Mouse (Mus musculus) CH12.LX (cell line): ENCODE data around the gene Naa38. TPM values are rescaled to one million over a fixed set of nuclear protein-coding genes. Genes with fewer than 3 reads are reported as not detected.

Experiments used
- DNase-seq: peaks from one replicate; pipeline ENCODE4 v3.0.0-alpha.2; 2013; ENCODE audit errors: extremely low read depth
- H3K27ac ChIP-seq: 2 replicates; pipeline ENCODE4 v1.5.1; 2012; ENCODE audit warnings: low read depth, mild to moderate bottlenecking, control low read depth, moderate library complexity; ENCODE audit not compliant: insufficient read depth
- H3K27me3 ChIP-seq: replicated peaks from 2 replicates; pipeline ENCODE3; 2012; ENCODE audit warnings: inconsistent platforms
- H3K36me3 ChIP-seq, 2 experiments: replicated peaks in 1 of 2; 2 replicates each; pipeline versions ENCODE3 to v1.6.1; 2012; ENCODE audit warnings: inconsistent platforms in 1 of 2, low read length in 1 of 2, mild to moderate bottlenecking in 1 of 2, mixed read lengths in 1 of 2, moderate library complexity in 1 of 2; ENCODE audit not compliant: control insufficient read depth in 1 of 2, insufficient read depth in 1 of 2
- H3K4me1 ChIP-seq, 2 experiments: 2 replicates each; pipeline ENCODE4 v1.6.1; 2012; ENCODE audit warnings: inconsistent platforms in 1 of 2, moderate library complexity in 1 of 2; ENCODE audit not compliant: insufficient read depth in 2 of 2, control insufficient read depth in 1 of 2
- H3K4me2 ChIP-seq: 2 replicates; pipeline ENCODE4 v1.6.1; 2012; ENCODE audit warnings: low read depth, mild to moderate bottlenecking, control low read depth; ENCODE audit not compliant: poor library complexity, insufficient read depth, severe bottlenecking
- H3K4me3 ChIP-seq, 3 experiments: fragments of 150-350 bp in 1 of 3; sonication (generic) in 1 of 3; replicated peaks in 1 of 3; 2 replicates each; pipeline versions ENCODE3 to v1.5.1; 2011 to 2012; ENCODE audit warnings: low read depth in 2 of 3, low read length in 2 of 3, mild to moderate bottlenecking in 2 of 3, moderate library complexity in 2 of 3, control low read depth in 1 of 3, improper control_type of control experiment in 1 of 3, inconsistent platforms in 1 of 3, mixed read lengths in 1 of 3; ENCODE audit not compliant: poor library complexity in 1 of 3
- H3K79me2 ChIP-seq: replicated peaks from 2 replicates; pipeline ENCODE4 v1.6.1; 2012; ENCODE audit warnings: mild to moderate bottlenecking, moderate library complexity; ENCODE audit not compliant: control insufficient read depth, poor library complexity, insufficient read depth, severe bottlenecking; ENCODE audit errors: extremely low read depth
- H3K9ac ChIP-seq: 2 replicates; pipeline ENCODE4 v1.6.1; 2012; ENCODE audit warnings: low read depth, mild to moderate bottlenecking, control low read depth, moderate library complexity; ENCODE audit not compliant: insufficient read depth
- H3K9me3 ChIP-seq: replicated peaks from 2 replicates; pipeline ENCODE3; 2012; ENCODE audit warnings: low read length, inconsistent platforms, mixed read lengths
- BHLHE40 ChIP-seq: IDR thresholded peaks from 2 replicates; pipeline ENCODE4 v1.6.1; 2011; ENCODE audit warnings: mild to moderate bottlenecking, low read depth, low read length, improper control_type of control experiment
- CHD1 ChIP-seq: IDR thresholded peaks from 2 replicates; pipeline ENCODE4 v1.6.1; 2012; ENCODE audit warnings: low read depth, low read length, improper control_type of control experiment, inconsistent platforms
- CTCF ChIP-seq, 2 experiments: IDR thresholded peaks in 1 of 2; conservative IDR thresholded peaks in 1 of 2; 2 replicates each; pipeline ENCODE4 v1.5.1; 2011 to 2012; ENCODE audit warnings: low read depth in 2 of 2, low read length in 2 of 2, improper control_type of control experiment in 1 of 2, inconsistent platforms in 1 of 2, mild to moderate bottlenecking in 1 of 2, moderate library complexity in 1 of 2
- E2F4 ChIP-seq: IDR thresholded peaks from 2 replicates; pipeline ENCODE4 v1.6.1; 2011; ENCODE audit warnings: low read depth, low read length, improper control_type of control experiment; ENCODE audit not compliant: insufficient replicate concordance
- ELF1 ChIP-seq: IDR thresholded peaks from 2 replicates; pipeline ENCODE4 v1.6.1; 2014; ENCODE audit warnings: low read depth, mild to moderate bottlenecking, inconsistent platforms, low read length, improper control_type of control experiment
- EP300 ChIP-seq: IDR thresholded peaks from 2 replicates; pipeline ENCODE4 v1.6.1; 2011; ENCODE audit warnings: low read length, improper control_type of control experiment
- ETS1 ChIP-seq: conservative IDR thresholded peaks from 2 replicates; pipeline ENCODE4 v1.6.1; 2012; ENCODE audit warnings: low read depth, mild to moderate bottlenecking, inconsistent platforms, low read length, improper control_type of control experiment, moderate library complexity
- GABPA ChIP-seq: IDR thresholded peaks from 2 replicates; pipeline ENCODE4 v1.6.1; 2012; ENCODE audit warnings: low read depth, low read length, improper control_type of control experiment, inconsistent platforms; ENCODE audit not compliant: insufficient replicate concordance
- IRF4 ChIP-seq: IDR thresholded peaks from 2 replicates; pipeline ENCODE4 v1.6.1; 2014; ENCODE audit warnings: low read depth, mild to moderate bottlenecking, inconsistent platforms, low read length, improper control_type of control experiment
- KAT2A ChIP-seq: IDR thresholded peaks from 2 replicates; pipeline ENCODE4 v1.6.1; 2012; ENCODE audit warnings: low read length, improper control_type of control experiment, inconsistent platforms; ENCODE audit not compliant: insufficient replicate concordance
- MAFK ChIP-seq: IDR thresholded peaks from 2 replicates; pipeline ENCODE4 v1.6.1; 2011; ENCODE audit warnings: low read length, improper control_type of control experiment; ENCODE audit not compliant: insufficient replicate concordance
- MAX ChIP-seq: IDR thresholded peaks from 2 replicates; pipeline ENCODE4 v1.6.1; 2011; ENCODE audit warnings: low read length, improper control_type of control experiment
- MAZ ChIP-seq: IDR thresholded peaks from 2 replicates; pipeline ENCODE4 v1.6.1; 2012; ENCODE audit warnings: low read depth, mild to moderate bottlenecking, inconsistent platforms, low read length, improper control_type of control experiment, moderate library complexity
- MEF2A ChIP-seq: IDR thresholded peaks from 2 replicates; pipeline ENCODE4 v1.6.1; 2014; ENCODE audit warnings: low read depth, mild to moderate bottlenecking, inconsistent platforms, low read length, improper control_type of control experiment, borderline replicate concordance
- MYC ChIP-seq: IDR thresholded peaks from 2 replicates; pipeline ENCODE4 v1.6.1; 2011; ENCODE audit warnings: low read depth, mild to moderate bottlenecking, improper control_type of control experiment, low read length
- NELFE ChIP-seq: IDR thresholded peaks from 2 replicates; pipeline ENCODE4 v1.6.1; 2011; ENCODE audit warnings: low read depth, low read length, improper control_type of control experiment
- POLR2AphosphoS2 ChIP-seq: IDR thresholded peaks from 2 replicates; pipeline ENCODE4 v1.6.1; 2011; ENCODE audit warnings: low read depth, low read length, improper control_type of control experiment
- RAD21 ChIP-seq: IDR thresholded peaks from 2 replicates; pipeline ENCODE4 v1.6.1; 2011; ENCODE audit warnings: low read depth, mild to moderate bottlenecking, low read length, improper control_type of control experiment, moderate library complexity
- SIN3A ChIP-seq: IDR thresholded peaks from 2 replicates; pipeline ENCODE4 v1.6.1; 2012; ENCODE audit warnings: low read length, improper control_type of control experiment, inconsistent platforms
- SMC3 ChIP-seq: IDR thresholded peaks from 2 replicates; pipeline ENCODE4 v1.6.1; 2011; ENCODE audit warnings: low read depth, low read length, improper control_type of control experiment
- TBP ChIP-seq: conservative IDR thresholded peaks from 2 replicates; pipeline ENCODE4 v1.6.1; 2011; ENCODE audit warnings: low read depth, low read length, improper control_type of control experiment
- USF1 ChIP-seq: IDR thresholded peaks from 2 replicates; pipeline ENCODE4 v1.6.1; 2014; ENCODE audit warnings: low read depth, mild to moderate bottlenecking, inconsistent platforms, low read length, improper control_type of control experiment
- ZC3H11A ChIP-seq: IDR thresholded peaks from 2 replicates; pipeline ENCODE4 v1.6.1; 2012; ENCODE audit warnings: low read depth, mild to moderate bottlenecking, inconsistent platforms, low read length, improper control_type of control experiment
- ZKSCAN1 ChIP-seq: IDR thresholded peaks from 2 replicates; pipeline ENCODE4 v1.6.1; 2012; ENCODE audit warnings: low read depth, inconsistent platforms, low read length, improper control_type of control experiment, borderline replicate concordance
- ZMIZ1 ChIP-seq: IDR thresholded peaks from 2 replicates; pipeline ENCODE4 v1.6.1; 2012; ENCODE audit warnings: low read depth, mild to moderate bottlenecking, inconsistent platforms, low read length, improper control_type of control experiment
- dilution Hi-C: fragments of 300-500 bp; cut with MboI; formaldehyde crosslinking; loops from 2 replicates; pipeline ENCODE4 v1.14.3; 2020; ENCODE audit warnings: low sequenced_read_pairs; ENCODE audit not compliant: extremely low pct_unique_long_range_greater_than_20kb, extremely low pct_ligation_motif_present
- in situ Hi-C: fragments of 300-500 bp; cut with MboI; formaldehyde crosslinking; loops from 3 replicates; pipeline ENCODE4 v1.14.3; 2019; ENCODE audit warnings: low sequenced_read_pairs, low pct_ligation_motif_present, low pct_unique_long_range_greater_than_20kb, mixed read lengths
- polyA plus RNA-seq: library from polyadenylated mRNA; unstranded; fragments of >175 nt; gene quantifications from 2 replicates; pipeline ENCODE4 v1.2.1, GENCODE M21; 2012; ENCODE audit warnings: low read depth; ENCODE audit not compliant: insufficient read length
- total RNA-seq, 2 experiments: library from RNA; depleted of rRNA; stranded (reverse); fragments of 300-350 nt in 1 of 2; fragments of >200 nt in 1 of 2; gene quantifications; 2 replicates each; pipeline ENCODE4 v1.2.3; 2012 to 2014

The Naa38 gene
- total and polyA plus RNA-seq, 3 experiments: 153 to 201 (median 193) TPM

DNA sequence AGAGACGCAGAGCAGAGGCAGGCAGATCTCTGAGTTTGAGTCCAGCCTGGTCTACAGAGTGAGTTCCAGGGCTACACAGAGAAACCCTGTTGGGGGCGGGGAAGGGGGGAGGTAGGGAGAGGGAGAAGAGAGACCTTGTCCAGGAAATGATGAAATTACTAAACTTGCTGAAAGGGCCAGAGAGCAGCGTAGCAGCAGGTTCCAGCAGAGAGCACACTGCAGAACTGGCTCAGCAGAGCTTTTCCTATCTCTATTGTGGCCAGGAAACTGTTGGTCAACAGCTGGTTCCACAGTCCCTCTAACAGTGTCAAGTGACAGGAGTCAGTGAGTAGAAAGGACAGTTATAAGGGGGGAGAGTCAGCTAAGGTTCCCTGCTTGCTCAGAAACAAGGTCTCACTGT, 15.7 kb upstream of the Naa38 start:
- no peak for DNase-seq
- dilution Hi-C loops: no loop called here
- Histone ChIP-seq H3K4me1 (peaks cover 6 to 14% of the 10 kb centered on the region in 2 experiments; a peak in 3 of 4 replicates), H3K27ac (peak overlapping the region; percentile 47)
- in situ Hi-C loops: no loop called here
- TF ChIP-seq TBP (no peak), MAX (no peak), ZKSCAN1 (no peak), SMC3 (no peak), SIN3A (no peak), GABPA (no peak), MAZ (no peak), ETS1 (no peak), ZMIZ1 (no peak), CHD1 (no peak), CTCF (conservative IDR thresholded peaks at IDR 0.05 in 1 of 2, IDR thresholded peaks at IDR 0.05 in 1 of 2; ENCODE audit: low read depth in 2 of 2, low read length in 2 of 2) (no peak), MAFK (no peak), E2F4 (no peak), ELF1 (no peak), BHLHE40 (no peak), USF1 (no peak), RAD21 (no peak), NELFE (no peak), EP300 (no peak)
- TF ChIP-seq, all 38 proteins: peak for 0
- Histone ChIP-seq H3K9me3 (no peaks in the 10 kb centered on the region), H3K4me2 (no peak overlapping the region), H3K4me3 (no peak overlapping the region), H3K27me3 (no peaks in the 10 kb centered on the region), H3K36me3 (peaks cover 0 to 44% of the 10 kb centered on the region in 2 experiments), H3K9ac (no peak overlapping the region), H3K79me2 (no peaks in the 10 kb centered on the region)

DNA sequence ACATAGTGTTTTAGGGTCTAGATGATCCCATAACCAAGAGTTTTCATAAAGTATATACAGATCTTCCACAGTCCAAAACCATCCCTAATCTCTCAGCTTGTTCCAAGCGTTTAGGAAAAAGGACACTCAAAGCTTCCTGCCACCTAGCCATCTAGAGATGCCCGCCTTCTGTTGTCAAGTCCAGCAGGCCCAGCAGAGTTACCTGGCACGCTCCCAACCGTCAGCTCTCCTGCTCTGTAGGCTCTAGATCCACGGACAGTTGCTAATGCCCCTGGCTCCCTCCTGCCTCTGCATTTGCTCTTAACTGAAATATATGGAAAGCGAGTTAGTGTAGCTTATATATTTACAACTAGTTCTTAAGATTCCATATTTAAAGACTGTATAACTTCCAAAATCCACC, 13.9 kb upstream of the Naa38 start:
- dilution Hi-C loops: no loop called here
- H3K27ac ChIP-seq: no peak overlapping the region
- no peak for TF ChIP-seq KAT2A
- no peak for TF ChIP-seq MYC
- TF ChIP-seq MEF2A: no peak
- no peak for TF ChIP-seq POLR2AphosphoS2
- no peak for TF ChIP-seq ZKSCAN1
- TF ChIP-seq CTCF (conservative IDR thresholded peaks at IDR 0.05 in 1 of 2, IDR thresholded peaks at IDR 0.05 in 1 of 2; ENCODE audit: low read depth in 2 of 2, low read length in 2 of 2): no peak
- TF ChIP-seq ZC3H11A: no peak
- no peak for TF ChIP-seq ELF1
- TF ChIP-seq MAFK: no peak
- no peak for TF ChIP-seq MAX
- TF ChIP-seq IRF4: no peak
- TF ChIP-seq, all 38 proteins: peak for 0
- peaks cover 0 to 46% of the 10 kb centered on the region in 2 experiments for H3K36me3 ChIP-seq
- peaks cover 6 to 11% of the 10 kb centered on the region in 2 experiments; a peak in 3 of 4 replicates for H3K4me1 ChIP-seq
- no peaks in the 10 kb centered on the region for H3K79me2 ChIP-seq
- DNase-seq: no peak
- H3K9ac ChIP-seq: no peak overlapping the region
- H3K4me3 ChIP-seq: no peak overlapping the region
- H3K27me3 ChIP-seq: no peaks in the 10 kb centered on the region
- no peak overlapping the region for H3K4me2 ChIP-seq
- no peaks in the 10 kb centered on the region for H3K9me3 ChIP-seq
- in situ Hi-C loops: no loop called here
